Mouse (Mus musculus): Measurements from ENCODE around the gene Yju2. TPM values are rescaled to one million over a fixed set of nuclear protein-coding genes. Genes with fewer than 3 reads are reported as not detected.

Gene Yju2
- polyA plus RNA-seq (2012; rRNA removed; ENCODE audit: low replicate concordance) = 6.9 and 10.4 TPM in 2 replicates

GRCm38 (mm10) chr17:55958918-55959728, at the start of gene Yju2:
TSS of gene Yju2 (plus strand) at chr17:55959099.

DNA sequence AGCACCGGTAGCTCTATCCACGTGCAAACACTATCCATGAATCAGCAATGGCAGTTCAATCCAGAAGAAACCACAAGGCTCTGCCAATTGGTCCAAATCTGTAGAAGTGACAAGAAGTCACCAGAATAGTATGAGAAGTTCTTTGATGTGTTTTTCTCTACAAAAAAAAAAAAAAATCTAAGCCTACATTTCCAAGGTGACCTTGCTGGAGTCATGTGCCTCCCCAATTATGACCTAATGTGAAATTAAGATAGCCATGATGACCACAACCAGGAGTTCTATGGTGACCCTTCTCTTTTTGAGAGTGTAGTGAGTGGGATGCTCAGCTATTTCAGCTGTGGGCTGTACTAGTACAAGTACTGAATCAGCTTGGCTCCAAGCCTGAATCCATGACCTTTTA, 9.5 kb upstream of the Yju2 start, which contains the start of gene Zfp119b:
Gene Zfp119b (minus strand): TSS at position 101 of the 400 bp plus-strand sequence.

GRCm38 (mm10) chr17:55952447-55953027, 6.4 kb upstream of the Yju2 start, which contains the start of gene Ebi3:
TSS of gene Ebi3 (plus strand) at chr17:55952640.

DNA sequence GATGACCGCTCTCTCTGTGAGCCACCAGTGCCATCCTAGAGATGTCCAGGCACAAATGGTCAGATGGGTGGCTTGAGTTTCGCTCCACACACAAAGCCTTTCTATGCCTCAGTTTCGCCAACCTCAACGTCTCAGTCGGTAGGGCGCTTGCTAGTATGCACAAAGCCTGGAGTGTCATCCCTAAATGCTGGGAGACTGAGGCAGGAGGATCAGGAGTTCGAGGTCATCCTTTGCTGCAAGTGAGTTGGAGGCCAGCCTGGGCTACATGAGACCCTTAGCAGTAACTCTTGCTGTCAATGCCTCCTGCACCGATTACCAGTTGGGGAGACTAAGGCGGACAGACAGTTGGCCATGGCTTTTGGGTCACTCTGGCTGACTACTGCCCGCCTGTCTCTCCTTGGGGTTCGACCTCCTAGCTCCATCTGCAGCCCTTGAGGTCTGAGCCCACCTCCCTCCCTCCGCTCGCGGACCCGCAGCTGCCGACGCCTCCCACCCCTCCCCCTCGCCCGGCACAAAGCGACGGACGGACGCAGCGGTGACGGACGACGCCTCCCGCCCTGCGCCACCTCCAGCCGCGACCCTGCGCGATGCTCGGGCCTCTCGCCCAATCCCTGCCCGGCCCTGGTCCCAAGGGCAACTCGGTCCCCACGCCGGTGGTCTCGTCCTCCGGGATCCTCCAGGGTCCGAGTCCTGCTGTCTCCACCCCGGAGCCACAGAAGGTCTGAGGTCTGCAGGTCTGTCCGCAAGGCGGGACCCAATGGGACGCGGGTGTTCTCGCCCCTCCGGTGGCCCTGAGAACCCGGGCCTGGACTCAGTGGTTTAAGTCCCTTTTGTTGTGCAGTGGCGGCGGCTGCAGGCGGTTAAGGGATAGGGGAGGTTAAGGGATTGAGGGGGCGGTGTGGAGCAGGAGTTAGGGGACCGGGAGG, 11.3 kb downstream of the Yju2 start, which contains the start of gene Shd:
Gene Shd (plus strand): TSS at position 502 of the 926 bp plus-strand sequence.

GRCm38 (mm10) chr17:55986030-55986961, 27.4 kb downstream of the Yju2 start, which contains the start of gene Fsd1:
TSS of gene Fsd1 (plus strand) at chr17:55986509.

GRCm38 (mm10) chr17:56005415-56006061, 46.6 kb downstream of the Yju2 start, which contains the start of the genes Stap2 and Mpnd:
TSS of gene Stap2 (minus strand) at chr17:56005584.
TSS of gene Mpnd (plus strand) at chr17:56005711.

Other genes with a start within 250 kb of the Yju2 start
- 3.1 and 3.7 TPM in 2 replicates for gene Pot1b, start 246.5 kb upstream of the Yju2 start, polyA plus RNA-seq (2012; rRNA removed; ENCODE audit: low replicate concordance)
- 1.0 and 1.6 TPM in 2 replicates for gene Adgre4, start 209.1 kb upstream of the Yju2 start, polyA plus RNA-seq (2012; rRNA removed; ENCODE audit: low replicate concordance)
- 0.52 and 0.87 TPM in 2 replicates for gene Zfp119a, start 80.2 kb upstream of the Yju2 start, polyA plus RNA-seq (2012; rRNA removed; ENCODE audit: low replicate concordance)
- gene Zfp959, start 67.0 kb upstream of the Yju2 start, polyA plus RNA-seq (2012; rRNA removed; ENCODE audit: low replicate concordance) = 1.1 and 1.4 TPM in 2 replicates
- 0.67 and 0.75 TPM in 2 replicates for gene Zfp119b, start 9.6 kb upstream of the Yju2 start, polyA plus RNA-seq (2012; rRNA removed; ENCODE audit: low replicate concordance)
- gene Ebi3, start 6.5 kb upstream of the Yju2 start, polyA plus RNA-seq (2012; rRNA removed; ENCODE audit: low replicate concordance) = 6.0 and 9.2 TPM in 2 replicates
- gene Shd, start 11.4 kb downstream of the Yju2 start, polyA plus RNA-seq (2012; rRNA removed; ENCODE audit: low replicate concordance) = 0.56 and 13.0 TPM in 2 replicates
- gene Fsd1, start 27.4 kb downstream of the Yju2 start, polyA plus RNA-seq (2012; rRNA removed; ENCODE audit: low replicate concordance) = 1.0 and 7.0 TPM in 2 replicates
- 25.3 and 34.1 TPM in 2 replicates for gene Stap2, start 46.5 kb downstream of the Yju2 start, polyA plus RNA-seq (2012; rRNA removed; ENCODE audit: low replicate concordance)
- 106 and 131 TPM in 2 replicates for gene Mpnd, start 46.6 kb downstream of the Yju2 start, polyA plus RNA-seq (2012; rRNA removed; ENCODE audit: low replicate concordance)
- gene Sh3gl1, start 77.5 kb downstream of the Yju2 start, polyA plus RNA-seq (2012; rRNA removed; ENCODE audit: low replicate concordance) = 75.0 and 104 TPM in 2 replicates
- gene Chaf1a, start 81.3 kb downstream of the Yju2 start, polyA plus RNA-seq (2012; rRNA removed; ENCODE audit: low replicate concordance) = 2.0 and 5.8 TPM in 2 replicates
- gene Ubxn6, start 115.9 kb downstream of the Yju2 start, polyA plus RNA-seq (2012; rRNA removed; ENCODE audit: low replicate concordance) = 92.5 and 99.3 TPM in 2 replicates
- gene Hdgfl2, start 120.5 kb downstream of the Yju2 start, polyA plus RNA-seq (2012; rRNA removed; ENCODE audit: low replicate concordance) = 20.9 and 56.5 TPM in 2 replicates
- gene Plin4, start 150.7 kb downstream of the Yju2 start, polyA plus RNA-seq (2012; rRNA removed; ENCODE audit: low replicate concordance) = 452 and 1,682 TPM in 2 replicates
- 12.6 and 29.9 TPM in 2 replicates for gene Plin5, start 158.5 kb downstream of the Yju2 start, polyA plus RNA-seq (2012; rRNA removed; ENCODE audit: low replicate concordance)
- 111 and 539 TPM in 2 replicates for gene Lrg1, start 162.9 kb downstream of the Yju2 start, polyA plus RNA-seq (2012; rRNA removed; ENCODE audit: low replicate concordance)
- gene Sema6b, start 181.2 kb downstream of the Yju2 start, polyA plus RNA-seq (2012; rRNA removed; ENCODE audit: low replicate concordance) = 14.4 and 24.4 TPM in 2 replicates
- gene Tnfaip8l1, start 203.4 kb downstream of the Yju2 start, polyA plus RNA-seq (2012; rRNA removed; ENCODE audit: low replicate concordance) = 8.3 and 9.0 TPM in 2 replicates
- 64.9 and 80.9 TPM in 2 replicates for gene Mydgf, start 224.8 kb downstream of the Yju2 start, polyA plus RNA-seq (2012; rRNA removed; ENCODE audit: low replicate concordance)

All from subcutaneous adipose tissue, adult 2 months (tissue).